Mouse (Mus musculus) cerebellum, postnatal 14 days (tissue): Measurements from ENCODE around the gene Pyroxd2.
"Not testable (repeated sequence)": the region's sequence is repeated elsewhere in the genome, so short reads cannot be mapped to it uniquely, and the experiment has no call there.

Source experiments
- DNase-seq, 2 experiments: peaks; one replicate each; pipeline ENCODE4 v3.0.0; 2021; ENCODE audit warnings: mixed read lengths in 2 of 2

Gene Pyroxd2

GRCm38 (mm10) chr19:42689321-42689720 lies 63.3 kb downstream of the Pyroxd2 start:
- no peak for DNase-seq

DNA sequence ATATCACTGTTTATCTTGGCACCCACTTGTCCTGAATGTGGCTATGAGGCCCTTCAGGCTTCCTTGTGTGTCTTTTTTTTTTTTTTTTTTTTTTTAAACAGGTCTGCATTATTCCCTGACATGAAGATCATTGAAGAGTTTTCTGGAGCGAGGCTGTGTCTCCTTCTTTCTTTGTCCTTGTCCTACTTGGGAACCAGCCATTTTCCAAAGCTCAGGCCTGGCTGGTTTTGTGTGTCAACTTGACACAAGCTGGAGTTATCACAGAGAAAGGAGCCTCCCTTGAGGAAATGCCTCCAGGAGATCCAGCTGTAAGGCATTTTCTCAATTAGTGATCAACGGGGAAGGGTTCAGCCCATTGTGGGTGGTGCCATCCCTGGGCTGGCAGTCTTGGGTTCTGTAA lies 69.8 kb downstream of the Pyroxd2 start:
- not testable (repeated sequence) for DNase-seq

GRCm38 (mm10) chr19:42678191-42678590 lies 74.4 kb downstream of the Pyroxd2 start:
- DNase-seq, result no peak

- DNase-seq, result no peak
Observed at GRCm38 (mm10) chr19:42677452-42677851, 75.1 kb downstream of the Pyroxd2 start.

DNA sequence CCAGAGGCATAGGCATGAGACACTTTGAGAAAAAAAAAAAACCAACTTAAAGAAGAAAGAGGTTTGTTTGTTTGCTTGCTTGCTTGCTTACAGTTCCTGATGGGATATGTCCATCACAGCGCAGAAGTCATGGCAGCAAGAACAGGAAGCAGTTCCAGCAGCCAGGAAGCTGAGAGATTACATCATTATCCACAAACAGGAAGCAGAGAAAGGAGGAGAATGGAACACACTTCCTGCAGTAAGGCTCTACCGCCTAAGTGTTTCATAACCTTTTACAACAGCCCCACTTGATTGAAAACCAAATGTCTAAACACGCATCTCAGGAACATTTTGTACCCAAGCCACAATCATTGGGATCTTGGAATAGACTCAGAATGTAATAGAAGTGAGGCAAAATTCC lies 75.6 kb downstream of the Pyroxd2 start:
- no peak for DNase-seq
